In the genomic region with DNA sequence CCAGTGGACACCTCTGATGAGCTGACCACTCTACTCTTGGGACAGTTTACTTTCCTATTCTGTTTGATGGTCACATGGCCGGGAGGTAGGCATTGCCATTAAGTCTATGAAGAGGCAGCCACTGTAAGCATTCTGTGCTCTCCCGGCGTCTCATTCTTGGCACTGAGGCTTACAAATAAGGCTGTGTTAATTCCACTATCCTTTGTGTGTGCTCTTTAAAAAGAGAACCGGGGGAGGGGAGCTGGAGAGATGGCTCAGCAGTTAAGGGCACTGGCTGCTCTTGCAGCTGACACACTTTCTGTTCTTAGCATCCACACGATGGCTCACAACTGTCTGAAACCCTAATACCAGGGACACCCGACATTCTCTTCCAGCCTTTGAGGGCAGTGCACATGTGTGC, we compare ENCODE assay signal across 14 mouse cellular contexts. TPM values are rescaled to one million over a fixed set of nuclear protein-coding genes. Genes with fewer than 3 reads are reported as not detected.
DNase-seq lines count a peak whose midpoint lies in the region; ATAC-seq and TF ChIP-seq lines count a peak whose summit lies in the region.
"Had no signal": no experiment of that assay in that cellular context is flagged by ENCODE, and none has a peak within 500 bp of the region (broad histone marks: within the 10 kb centered on the region; RNA-seq: fewer than 3 reads in every experiment).

No protein-coding gene starts in this region.

- no peaks in the 10 kb centered on the region; the same call in 1 of the 2 replicates for H3K27me3 ChIP-seq in embryonic facial prominence, embryonic 14.5 days (replicated peaks; ENCODE audit: control insufficient read depth, insufficient read depth, low read length)
- H3K27me3 ChIP-seq in embryonic facial prominence, embryonic 10.5 days (replicated peaks; ENCODE audit: low read depth, poor library complexity, severe bottlenecking), result peaks cover 22% of the 10 kb centered on the region
- H3K27me3 ChIP-seq in neural tube, embryonic 12.5 days (replicated peaks), result no peaks in the 10 kb centered on the region
- no peaks in the 10 kb centered on the region for H3K27me3 ChIP-seq in hindbrain, embryonic 13.5 days
- no peaks in the 10 kb centered on the region for H3K27me3 ChIP-seq in neural tube, embryonic 13.5 days
- H3K27me3 ChIP-seq in liver, postnatal 0 days (ENCODE audit: insufficient read depth, low read length), result no peaks in the 10 kb centered on the region

- H3K9ac ChIP-seq in embryonic facial prominence, embryonic 14.5 days (ENCODE audit: low read depth, low read length), result no peak overlapping the region
- H3K9ac ChIP-seq in neural tube, embryonic 12.5 days, result no peak overlapping the region
- no peak overlapping the region for H3K9ac ChIP-seq in hindbrain, embryonic 13.5 days
- H3K9ac ChIP-seq in neural tube, embryonic 13.5 days, result no peak overlapping the region
- H3K9ac ChIP-seq in liver, postnatal 0 days (replicated peaks), result no peak overlapping the region
- H3K9ac ChIP-seq: embryonic facial prominence, embryonic 15.5 days; limb, embryonic 13.5 days had no signal

- no peaks in the 10 kb centered on the region for H3K9me3 ChIP-seq in embryonic facial prominence, embryonic 14.5 days (ENCODE audit: control insufficient read depth, low read length)
- H3K9me3 ChIP-seq in embryonic facial prominence, embryonic 10.5 days, result no peaks in the 10 kb centered on the region
- no peaks in the 10 kb centered on the region for H3K9me3 ChIP-seq in neural tube, embryonic 12.5 days
- H3K9me3 ChIP-seq in hindbrain, embryonic 13.5 days, result 0 out of 2 replicates have a peak, but pooled peaks cover 3% of the 10 kb centered on the region
- peaks cover 8% of the 10 kb centered on the region; the same call in 1 of the 2 replicates for H3K9me3 ChIP-seq in neural tube, embryonic 13.5 days
- no peaks in the 10 kb centered on the region for H3K9me3 ChIP-seq in liver, postnatal 0 days (ENCODE audit: low read length)
- H3K9me3 ChIP-seq: embryonic facial prominence, embryonic 15.5 days had no signal

- no peak overlapping the region for H3K27ac ChIP-seq in embryonic facial prominence, embryonic 14.5 days (replicated peaks; ENCODE audit: low read depth, low read length)
- no peak overlapping the region; the same call in 1 of the 2 replicates for H3K27ac ChIP-seq in embryonic facial prominence, embryonic 10.5 days (replicated peaks)
- no peak overlapping the region for H3K27ac ChIP-seq in neural tube, embryonic 12.5 days
- peak overlapping the region; percentile 69; the same call in 1 of the 2 replicates for H3K27ac ChIP-seq in hindbrain, embryonic 13.5 days
- no peak overlapping the region for H3K27ac ChIP-seq in neural tube, embryonic 13.5 days (replicated peaks)
- no peak overlapping the region for H3K27ac ChIP-seq in liver, postnatal 0 days (ENCODE audit: low read depth)
- H3K27ac ChIP-seq: embryonic facial prominence, embryonic 15.5 days; kidney, postnatal 0 days; limb, embryonic 13.5 days had no signal

- TF ChIP-seq EP300 in liver, postnatal 0 days (IDR thresholded peaks at IDR 0.05; ENCODE audit: low read depth), result no peak

- no peak overlapping the region for H3K4me3 ChIP-seq in embryonic facial prominence, embryonic 14.5 days (ENCODE audit: low read depth, low read length)
- no peak overlapping the region for H3K4me3 ChIP-seq in embryonic facial prominence, embryonic 10.5 days
- H3K4me3 ChIP-seq in neural tube, embryonic 12.5 days, result no peak overlapping the region
- no peak overlapping the region for H3K4me3 ChIP-seq in hindbrain, embryonic 13.5 days
- H3K4me3 ChIP-seq in neural tube, embryonic 13.5 days, result no peak overlapping the region
- no peak overlapping the region for H3K4me3 ChIP-seq in liver, postnatal 0 days (ENCODE audit: low read depth, low read length)
- H3K4me3 ChIP-seq: embryonic facial prominence, embryonic 15.5 days; limb, embryonic 13.5 days had no signal

- peaks cover 9% of the 10 kb centered on the region; the same call in 1 of the 2 replicates for H3K4me1 ChIP-seq in embryonic facial prominence, embryonic 14.5 days (ENCODE audit: control insufficient read depth, insufficient read depth, low read length)
- H3K4me1 ChIP-seq in embryonic facial prominence, embryonic 10.5 days, result peaks cover 22% of the 10 kb centered on the region
- peaks cover 26% of the 10 kb centered on the region for H3K4me1 ChIP-seq in neural tube, embryonic 12.5 days
- peaks cover 27% of the 10 kb centered on the region for H3K4me1 ChIP-seq in hindbrain, embryonic 13.5 days (replicated peaks)
- peaks cover 29% of the 10 kb centered on the region for H3K4me1 ChIP-seq in neural tube, embryonic 13.5 days (replicated peaks)
- no peaks in the 10 kb centered on the region for H3K4me1 ChIP-seq in liver, postnatal 0 days (ENCODE audit: insufficient read depth)

- 61% methylated on average over 6 of the region's 6 CpGs for WGBS in embryonic facial prominence, embryonic 14.5 days
- WGBS in embryonic facial prominence, embryonic 10.5 days, result 63% methylated on average over 6 of the region's 6 CpGs
- 44% methylated on average over 6 of the region's 6 CpGs for WGBS in neural tube, embryonic 12.5 days
- WGBS in hindbrain, embryonic 13.5 days, result 39% methylated on average over 6 of the region's 6 CpGs
- 25% methylated on average over 6 of the region's 6 CpGs for WGBS in neural tube, embryonic 13.5 days
- 67% methylated on average over 6 of the region's 6 CpGs for WGBS in liver, postnatal 0 days (ENCODE audit: insufficient replicate concordance)

- H3K4me2 ChIP-seq in embryonic facial prominence, embryonic 14.5 days (ENCODE audit: low read depth, low read length), result no peak overlapping the region
- no peak overlapping the region for H3K4me2 ChIP-seq in neural tube, embryonic 12.5 days (replicated peaks)
- H3K4me2 ChIP-seq in hindbrain, embryonic 13.5 days, result no peak overlapping the region
- no peak overlapping the region for H3K4me2 ChIP-seq in neural tube, embryonic 13.5 days
- no peak overlapping the region for H3K4me2 ChIP-seq in liver, postnatal 0 days (ENCODE audit: low read depth, low read length)
- H3K4me2 ChIP-seq: embryonic facial prominence, embryonic 15.5 days had no signal

- ATAC-seq in embryonic facial prominence, embryonic 14.5 days (ENCODE audit: low read depth), result peak; percentile 6; the same call in 1 of the 2 replicates
- ATAC-seq in neural tube, embryonic 12.5 days (ENCODE audit: low FRiP score, low read depth), result peak; percentile 21; the same call in 1 of the 2 replicates
- ATAC-seq in hindbrain, embryonic 13.5 days (ENCODE audit: low FRiP score), result 0 out of 2 replicates have a peak, but pooled peaks have one; percentile 25
- ATAC-seq in neural tube, embryonic 13.5 days (ENCODE audit: low read depth), result peak; percentile 19; the same call in 1 of the 2 replicates
- no peak for ATAC-seq in liver, postnatal 0 days
- ATAC-seq: inflammation-experienced regulatory T-cells, adult 6 months had no signal

- no peak for TF ChIP-seq CTCF in liver, postnatal 0 days (IDR thresholded peaks at IDR 0.05; ENCODE audit: low read depth)

- no peak for DNase-seq in embryonic facial prominence, embryonic 14.5 days (ENCODE audit: low spot score)
- DNase-seq in embryonic facial prominence, embryonic 10.5 days (ENCODE audit: low spot score), result no peak
- no peak for DNase-seq in neural tube, embryonic 10.5 days (ENCODE audit: extremely low spot score, low spot score)
- no peak for DNase-seq in liver, postnatal 0 days
- DNase-seq in cerebellum, postnatal 10 days, result no peak
- DNase-seq: lung, postnatal 4 days; spleen, adult 18-20 months had no signal

- no peaks in the 10 kb centered on the region for H3K36me3 ChIP-seq in embryonic facial prominence, embryonic 14.5 days (ENCODE audit: control insufficient read depth, insufficient read depth, low read length)
- H3K36me3 ChIP-seq in embryonic facial prominence, embryonic 10.5 days (replicated peaks), result no peaks in the 10 kb centered on the region
- no peaks in the 10 kb centered on the region for H3K36me3 ChIP-seq in neural tube, embryonic 12.5 days
- peaks cover 3% of the 10 kb centered on the region; the same call in 1 of the 2 replicates for H3K36me3 ChIP-seq in hindbrain, embryonic 13.5 days
- H3K36me3 ChIP-seq in neural tube, embryonic 13.5 days, result no peaks in the 10 kb centered on the region
- no peaks in the 10 kb centered on the region for H3K36me3 ChIP-seq in liver, postnatal 0 days (replicated peaks; ENCODE audit: insufficient read depth, low read length)
- H3K36me3 ChIP-seq: embryonic facial prominence, embryonic 15.5 days; limb, embryonic 13.5 days had no signal

RNA-seq across cellular contexts. Expression of a gene that starts 56.9 kb away (rescaled TPM):
- 31.2 and 34.5 TPM in 2 replicates for polyA plus RNA-seq in embryonic facial prominence, embryonic 14.5 days (2014; fragmentation: Nextera tagmentation; extraction: Ambion mirVana)
- 20.7 and 25.3 TPM in 2 replicates for polyA plus RNA-seq in embryonic facial prominence, embryonic 10.5 days (2016; fragmentation: Nextera tagmentation; extraction: Ambion mirVana)
- 50.7 and 53.9 TPM in 2 replicates for polyA plus RNA-seq in neural tube, embryonic 12.5 days (2016; fragmentation: Nextera tagmentation; extraction: Ambion mirVana)
- polyA plus RNA-seq in hindbrain, embryonic 13.5 days (2015; fragmentation: Nextera tagmentation; extraction: Ambion mirVana), result 23.6 and 32.5 TPM in 2 replicates
- polyA plus RNA-seq in neural tube, embryonic 13.5 days (2015; fragmentation: Nextera tagmentation; extraction: Ambion mirVana), result 41.8 and 43.5 TPM in 2 replicates
- polyA plus RNA-seq in liver, postnatal 0 days (2015; fragmentation: Nextera tagmentation; extraction: Ambion mirVana), result 2.6 and 2.8 TPM in 2 replicates
- polyA plus RNA-seq: inflammation-experienced regulatory T-cells, adult 6 months had no signal
